Mouse (Mus musculus): ENCODE results near the gene Mmp12. TPM values are rescaled to one million over a fixed set of nuclear protein-coding genes. Genes with fewer than 3 reads are reported as not detected.

Gene Mmp12
- not detected in 2 replicates for total RNA-seq (2014; rRNA removed)
- not detected in 2 replicates for polyA plus RNA-seq (2015; fragmentation: Nextera tagmentation; extraction: Ambion mirVana)

GRCm38 (mm10) chr9:7344107-7344506 lies at the start of gene Mmp12:
Mmp12 (plus strand) TSS chr9:7344381.
- ATAC-seq (ENCODE audit: low FRiP score) (no peak), DNase-seq (ENCODE audit: low spot score) (no peak)
- Histone ChIP-seq H3K9ac (replicated peaks; ENCODE audit: low read length, poor library complexity, severe bottlenecking) (no peak within 1 kb of the TSS), H3K4me2 (ENCODE audit: low read depth, low read length, poor library complexity, severe bottlenecking) (no peak within 1 kb of the TSS), H3K36me3 (ENCODE audit: insufficient read depth, low read length) (no peaks in the 10 kb centered on the region), H3K27ac (ENCODE audit: low read depth, low read length) (no peak within 1 kb of the TSS), H3K27me3 (ENCODE audit: insufficient read depth, low read length) (no peaks in the 10 kb centered on the region), H3K9me3 (ENCODE audit: low read length) (no peaks in the 10 kb centered on the region), H3K4me3 (ENCODE audit: low read depth, low read length) (no peak within 1 kb of the TSS), H3K4me1 (ENCODE audit: insufficient read depth, low read length) (no peaks in the 10 kb centered on the region)
- TF ChIP-seq CTCF (IDR thresholded peaks at IDR 0.05), result no peak

- Histone ChIP-seq H3K27me3 (ENCODE audit: insufficient read depth, low read length) (no peaks in the 10 kb centered on the region), H3K4me2 (ENCODE audit: low read depth, low read length, poor library complexity, severe bottlenecking) (no peak overlapping the region), H3K9me3 (ENCODE audit: low read length) (no peaks in the 10 kb centered on the region), H3K27ac (ENCODE audit: low read depth, low read length) (no peak overlapping the region), H3K4me1 (ENCODE audit: insufficient read depth, low read length) (no peaks in the 10 kb centered on the region), H3K4me3 (ENCODE audit: low read depth, low read length) (no peak overlapping the region), H3K36me3 (ENCODE audit: insufficient read depth, low read length) (no peaks in the 10 kb centered on the region), H3K9ac (replicated peaks; ENCODE audit: low read length, poor library complexity, severe bottlenecking) (no peak overlapping the region)
- TF ChIP-seq CTCF (IDR thresholded peaks at IDR 0.05), result no peak
- no peak for ATAC-seq (ENCODE audit: low FRiP score)
- DNase-seq (ENCODE audit: low spot score), result no peak
Measured at GRCm38 (mm10) chr9:7331847-7332246, 12.3 kb upstream of the Mmp12 start.

GRCm38 (mm10) chr9:7335766-7336680 lies 8.2 kb upstream of the Mmp12 start:
- WGBS, result 90% methylated on average over 5 of the region's 6 CpGs
- Histone ChIP-seq H3K36me3 (ENCODE audit: insufficient read depth, low read length) (no peaks in the 10 kb centered on the region), H3K4me1 (ENCODE audit: insufficient read depth, low read length) (no peaks in the 10 kb centered on the region), H3K9ac (replicated peaks; ENCODE audit: low read length, poor library complexity, severe bottlenecking) (no peak overlapping the region), H3K9me3 (ENCODE audit: low read length) (no peaks in the 10 kb centered on the region), H3K4me3 (ENCODE audit: low read depth, low read length) (no peak overlapping the region), H3K4me2 (ENCODE audit: low read depth, low read length, poor library complexity, severe bottlenecking) (no peak overlapping the region), H3K27ac (ENCODE audit: low read depth, low read length) (no peak overlapping the region), H3K27me3 (ENCODE audit: insufficient read depth, low read length) (no peaks in the 10 kb centered on the region)
- no peak for TF ChIP-seq CTCF (IDR thresholded peaks at IDR 0.05)
- DNase-seq (ENCODE audit: low spot score) (no peak), ATAC-seq (ENCODE audit: low FRiP score) (no peak)

- DNase-seq (ENCODE audit: low spot score), result no peak
- no peak overlapping the region for H3K9ac ChIP-seq (replicated peaks; ENCODE audit: low read length, poor library complexity, severe bottlenecking)
- H3K9me3 ChIP-seq (ENCODE audit: low read length), result no peaks in the 10 kb centered on the region
- TF ChIP-seq CTCF (IDR thresholded peaks at IDR 0.05), result no peak
- no peaks in the 10 kb centered on the region for H3K36me3 ChIP-seq (ENCODE audit: insufficient read depth, low read length)
- no peaks in the 10 kb centered on the region for H3K27me3 ChIP-seq (ENCODE audit: insufficient read depth, low read length)
- H3K4me3 ChIP-seq (ENCODE audit: low read depth, low read length), result no peak overlapping the region
- no peaks in the 10 kb centered on the region for H3K4me1 ChIP-seq (ENCODE audit: insufficient read depth, low read length)
- no peak overlapping the region for H3K4me2 ChIP-seq (ENCODE audit: low read depth, low read length, poor library complexity, severe bottlenecking)
- ATAC-seq (ENCODE audit: low FRiP score), result no peak
- H3K27ac ChIP-seq (ENCODE audit: low read depth, low read length), result no peak overlapping the region
Measured at GRCm38 (mm10) chr9:7336740-7337483, 7.3 kb upstream of the Mmp12 start.

- TF ChIP-seq CTCF (IDR thresholded peaks at IDR 0.05), result no peak
- Histone ChIP-seq H3K4me1 (ENCODE audit: insufficient read depth, low read length) (no peaks in the 10 kb centered on the region), H3K4me3 (ENCODE audit: low read depth, low read length) (no peak overlapping the region), H3K36me3 (ENCODE audit: insufficient read depth, low read length) (no peaks in the 10 kb centered on the region), H3K9ac (replicated peaks; ENCODE audit: low read length, poor library complexity, severe bottlenecking) (no peak overlapping the region), H3K27ac (ENCODE audit: low read depth, low read length) (no peak overlapping the region), H3K4me2 (ENCODE audit: low read depth, low read length, poor library complexity, severe bottlenecking) (no peak overlapping the region), H3K27me3 (ENCODE audit: insufficient read depth, low read length) (no peaks in the 10 kb centered on the region), H3K9me3 (ENCODE audit: low read length) (no peaks in the 10 kb centered on the region)
- ATAC-seq (ENCODE audit: low FRiP score), result no peak
- DNase-seq (ENCODE audit: low spot score), result no peak
- 83% methylated on average over 2 of the region's 2 CpGs for WGBS
Measured at GRCm38 (mm10) chr9:7345513-7345912, 1.3 kb downstream of the Mmp12 start.

- no peak for DNase-seq (ENCODE audit: low spot score)
- TF ChIP-seq CTCF (IDR thresholded peaks at IDR 0.05), result no peak
- WGBS, result 84% methylated on average over 3 of the region's 3 CpGs
Measured at GRCm38 (mm10) chr9:7354535-7354934, 10.4 kb downstream of the Mmp12 start.

More at GRCm38 (mm10) chr9:7354535-7354934, 10.4 kb downstream of the Mmp12 start:
- H3K4me2 ChIP-seq (ENCODE audit: low read depth, low read length, poor library complexity, severe bottlenecking), result no peak overlapping the region
- no peak overlapping the region for H3K4me3 ChIP-seq (ENCODE audit: low read depth, low read length)
- H3K27ac ChIP-seq (ENCODE audit: low read depth, low read length), result no peak overlapping the region
- H3K9ac ChIP-seq (replicated peaks; ENCODE audit: low read length, poor library complexity, severe bottlenecking), result no peak overlapping the region
- H3K4me1 ChIP-seq (ENCODE audit: insufficient read depth, low read length), result no peaks in the 10 kb centered on the region
- no peak for ATAC-seq (ENCODE audit: low FRiP score)
- H3K9me3 ChIP-seq (ENCODE audit: low read length), result no peaks in the 10 kb centered on the region
- H3K27me3 ChIP-seq (ENCODE audit: insufficient read depth, low read length), result no peaks in the 10 kb centered on the region
- H3K36me3 ChIP-seq (ENCODE audit: insufficient read depth, low read length), result no peaks in the 10 kb centered on the region

Data from midbrain, postnatal 0 days (tissue).